Comparison of ENCODE assay signal across 41 mouse cellular contexts in genomic region chr19:12831559-12831958, GRCm38 (mm10). TPM values are rescaled to one million over a fixed set of nuclear protein-coding genes. Genes with fewer than 3 reads are reported as not detected.
"Had no signal": no experiment of that assay in that cellular context is flagged by ENCODE, and none has a peak within 500 bp of the region (broad histone marks: within the 10 kb centered on the region; RNA-seq: fewer than 3 reads in every experiment).

No protein-coding gene starts in this region.

- H3K27me3 ChIP-seq: heart, embryonic 13.5 days; heart, embryonic 15.5 days; hindbrain, embryonic 13.5 days; hindbrain, embryonic 15.5 days; kidney, embryonic 15.5 days; limb, embryonic 13.5 days; limb, embryonic 15.5 days; liver, embryonic 12.5 days had no signal

- H3K4me3 ChIP-seq: heart, adult 2 months; heart, embryonic 13.5 days; heart, embryonic 15.5 days; hindbrain, embryonic 13.5 days; hindbrain, embryonic 15.5 days; kidney, embryonic 15.5 days; limb, embryonic 13.5 days; limb, embryonic 15.5 days; liver, embryonic 12.5 days had no signal

- H3K9ac ChIP-seq: heart, embryonic 13.5 days; heart, embryonic 15.5 days; hindbrain, embryonic 13.5 days; hindbrain, embryonic 15.5 days; kidney, embryonic 15.5 days; limb, embryonic 13.5 days; limb, embryonic 15.5 days; liver, embryonic 12.5 days had no signal

- H3K36me3 ChIP-seq: heart, embryonic 13.5 days; heart, embryonic 15.5 days; hindbrain, embryonic 13.5 days; hindbrain, embryonic 15.5 days; kidney, embryonic 15.5 days; limb, embryonic 13.5 days; limb, embryonic 15.5 days; liver, embryonic 12.5 days had no signal

- H3K27ac ChIP-seq: heart, adult 2 months; heart, embryonic 13.5 days; heart, embryonic 15.5 days; hindbrain, embryonic 13.5 days; hindbrain, embryonic 15.5 days; hindbrain, postnatal 0 days; kidney, embryonic 15.5 days; limb, embryonic 13.5 days; limb, embryonic 15.5 days; liver, embryonic 12.5 days had no signal

- ATAC-seq: liver, embryonic 12.5 days had no signal

- DNase-seq: gastrocnemius, postnatal 14 days; gastrocnemius, postnatal 36 days; heart, adult 11 months; heart, adult 2 months; heart, postnatal 14 days; heart, postnatal 36 days; kidney, adult 11 months; kidney, adult 2 months; kidney, adult 9 months; kidney, postnatal 10 days; kidney, postnatal 25 days; layer of hippocampus, adult 9-11 months; layer of hippocampus, postnatal 36 days; left cerebral cortex, postnatal 4 days had no signal

- H3K9me3 ChIP-seq: heart, embryonic 13.5 days; heart, embryonic 15.5 days; hindbrain, embryonic 13.5 days; hindbrain, embryonic 15.5 days; kidney, embryonic 15.5 days; limb, embryonic 13.5 days; limb, embryonic 15.5 days; liver, embryonic 12.5 days had no signal

- H3K4me1 ChIP-seq: heart, embryonic 13.5 days; heart, embryonic 15.5 days; hindbrain, embryonic 13.5 days; hindbrain, embryonic 15.5 days; kidney, embryonic 15.5 days; limb, embryonic 13.5 days; limb, embryonic 15.5 days had no signal

- H3K4me2 ChIP-seq: heart, embryonic 11.5 days; heart, embryonic 13.5 days; heart, embryonic 15.5 days; hindbrain, embryonic 13.5 days; hindbrain, embryonic 15.5 days; kidney, embryonic 15.5 days; limb, embryonic 13.5 days; limb, embryonic 15.5 days; liver, embryonic 12.5 days had no signal

RNA-seq across cellular contexts. Expression of gene Gm5244, which starts 14.9 kb away (rescaled TPM):
- total RNA-seq: gastrocnemius, adult 18-20 months; gastrocnemius, adult 8-10 months; gastrocnemius, postnatal 14 days; gastrocnemius, postnatal 36 days; heart, adult 2 months; heart, postnatal 14 days; heart, postnatal 36 days; hematopoietic stem cell, adult 5-6 weeks; hindbrain, postnatal 0 days; layer of hippocampus, adult 18-20 months; layer of hippocampus, adult 8-10 months; layer of hippocampus, postnatal 14 days; layer of hippocampus, postnatal 36 days; left cerebral cortex, adult 18-20 months; left cerebral cortex, adult 8-10 months; left cerebral cortex, postnatal 10 days; left cerebral cortex, postnatal 25 days; left cerebral cortex, postnatal 4 days; liver, adult 2 months had no signal
- polyA plus RNA-seq: gonadal fat pad, adult 2 months; heart, adult 2 months; heart, embryonic 11.5 days; heart, embryonic 13.5 days; heart, embryonic 15.5 days; heart, postnatal 0 days; hindbrain, embryonic 11.5 days; hindbrain, embryonic 13.5 days; hindbrain, embryonic 15.5 days; hindbrain, postnatal 0 days; intestine, embryonic 14.5 days; kidney, adult 2 months; kidney, embryonic 15.5 days; large intestine, adult 2 months; limb, embryonic 11.5 days; limb, embryonic 13.5 days; limb, embryonic 15.5 days; liver, adult 2 months; liver, embryonic 12.5 days had no signal

RNA-seq across cellular contexts. Expression of gene Olfr1444, which starts 25.5 kb away (rescaled TPM):
- total RNA-seq: gastrocnemius, adult 18-20 months; gastrocnemius, adult 8-10 months; gastrocnemius, postnatal 14 days; gastrocnemius, postnatal 36 days; heart, adult 2 months; heart, postnatal 14 days; heart, postnatal 36 days; hematopoietic stem cell, adult 5-6 weeks; hindbrain, postnatal 0 days; layer of hippocampus, adult 18-20 months; layer of hippocampus, adult 8-10 months; layer of hippocampus, postnatal 14 days; layer of hippocampus, postnatal 36 days; left cerebral cortex, adult 18-20 months; left cerebral cortex, adult 8-10 months; left cerebral cortex, postnatal 10 days; left cerebral cortex, postnatal 25 days; left cerebral cortex, postnatal 4 days; liver, adult 2 months had no signal
- polyA plus RNA-seq: gonadal fat pad, adult 2 months; heart, adult 2 months; heart, embryonic 11.5 days; heart, embryonic 13.5 days; heart, embryonic 15.5 days; heart, postnatal 0 days; hindbrain, embryonic 11.5 days; hindbrain, embryonic 13.5 days; hindbrain, embryonic 15.5 days; hindbrain, postnatal 0 days; intestine, embryonic 14.5 days; kidney, adult 2 months; kidney, embryonic 15.5 days; large intestine, adult 2 months; limb, embryonic 11.5 days; limb, embryonic 13.5 days; limb, embryonic 15.5 days; liver, adult 2 months; liver, embryonic 12.5 days had no signal

RNA-seq across cellular contexts. Expression of gene Olfr1445, which starts 52.1 kb away (rescaled TPM):
- total RNA-seq: gastrocnemius, adult 18-20 months; gastrocnemius, adult 8-10 months; gastrocnemius, postnatal 14 days; gastrocnemius, postnatal 36 days; heart, adult 2 months; heart, postnatal 14 days; heart, postnatal 36 days; hematopoietic stem cell, adult 5-6 weeks; hindbrain, postnatal 0 days; layer of hippocampus, adult 18-20 months; layer of hippocampus, adult 8-10 months; layer of hippocampus, postnatal 14 days; layer of hippocampus, postnatal 36 days; left cerebral cortex, adult 18-20 months; left cerebral cortex, adult 8-10 months; left cerebral cortex, postnatal 10 days; left cerebral cortex, postnatal 25 days; left cerebral cortex, postnatal 4 days; liver, adult 2 months had no signal
- polyA plus RNA-seq: gonadal fat pad, adult 2 months; heart, adult 2 months; heart, embryonic 11.5 days; heart, embryonic 13.5 days; heart, embryonic 15.5 days; heart, postnatal 0 days; hindbrain, embryonic 11.5 days; hindbrain, embryonic 13.5 days; hindbrain, embryonic 15.5 days; hindbrain, postnatal 0 days; intestine, embryonic 14.5 days; kidney, adult 2 months; kidney, embryonic 15.5 days; large intestine, adult 2 months; limb, embryonic 11.5 days; limb, embryonic 13.5 days; limb, embryonic 15.5 days; liver, adult 2 months; liver, embryonic 12.5 days had no signal
